Mouse (Mus musculus): ENCODE measurements at regions not wholly inside any gene's neighbourhood (a gene's known extent, or its start where the extent isn't known, plus 50 kb on each side); places are given as distances from the start of the nearest gene placed in this dataset.
A peak's percentile ranks its signal among the peaks of the same experiment; 100 is the strongest.
"Not testable (repeated sequence)": the region's sequence is repeated elsewhere in the genome, so short reads cannot be mapped to it uniquely, and the experiment has no call there.

DNA sequence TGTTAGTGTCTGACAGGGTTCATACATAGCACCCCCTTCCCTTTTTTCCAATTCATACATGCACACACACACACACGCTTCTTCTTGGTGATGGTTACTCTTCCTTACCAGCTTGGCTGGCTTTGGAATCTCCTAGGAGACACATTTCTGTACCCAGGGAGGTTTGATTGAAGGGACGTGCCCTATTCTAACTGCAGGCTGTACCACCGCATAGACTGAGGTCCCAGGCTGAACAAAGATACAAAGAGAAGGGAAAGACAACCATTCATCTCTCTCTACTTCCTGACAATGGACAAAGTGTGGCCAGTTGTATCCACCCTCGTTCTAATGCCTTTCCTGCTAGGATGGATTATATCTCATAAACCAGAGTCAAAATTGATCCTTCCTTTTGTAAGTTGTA is 100.0 kb downstream of the Raet1d start:
- DNase-seq (ENCODE audit: low spot score in 2 of 2) = not testable (repeated sequence)

DNA sequence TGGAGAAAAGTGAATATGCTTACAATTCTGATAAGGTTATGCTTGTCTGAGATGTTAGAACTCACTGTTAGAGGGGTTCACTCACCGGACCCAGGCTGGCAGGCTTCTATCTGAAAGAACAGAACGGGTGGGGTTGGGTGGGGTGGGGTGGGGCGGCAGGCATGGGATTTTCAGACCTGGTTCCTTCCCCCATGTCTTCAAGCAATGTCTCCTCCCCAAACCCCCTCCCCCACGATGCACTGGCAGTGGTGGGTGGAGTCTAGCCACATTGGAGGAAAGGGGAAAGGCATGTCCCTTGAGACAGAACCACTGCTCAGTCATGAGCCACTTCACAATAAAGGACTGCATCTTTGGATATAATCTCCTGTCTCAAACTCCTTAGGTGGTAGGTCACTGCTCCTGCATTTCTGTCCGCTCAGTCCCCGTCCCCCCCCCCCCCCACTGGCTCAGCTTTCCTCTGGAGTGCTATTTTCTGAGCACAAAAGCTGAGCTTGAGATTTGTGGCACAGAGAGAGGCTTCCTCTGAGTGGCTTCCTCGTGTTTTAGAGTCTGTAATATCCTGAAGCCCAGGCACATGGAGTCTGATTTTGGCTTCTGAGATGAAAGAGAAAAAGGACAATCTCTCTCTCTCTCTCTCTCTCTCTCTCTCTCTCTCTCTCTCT is 100.6 kb downstream of the Raet1d start:
- DNase-seq (ENCODE audit: low spot score in 2 of 2) = not testable (repeated sequence)

- DNase-seq (ENCODE audit: low spot score in 2 of 2) = not testable (repeated sequence)
Measured at GRCm38 (mm10) chr10:22461480-22462050, 101.2 kb downstream of the Raet1d start.

DNA sequence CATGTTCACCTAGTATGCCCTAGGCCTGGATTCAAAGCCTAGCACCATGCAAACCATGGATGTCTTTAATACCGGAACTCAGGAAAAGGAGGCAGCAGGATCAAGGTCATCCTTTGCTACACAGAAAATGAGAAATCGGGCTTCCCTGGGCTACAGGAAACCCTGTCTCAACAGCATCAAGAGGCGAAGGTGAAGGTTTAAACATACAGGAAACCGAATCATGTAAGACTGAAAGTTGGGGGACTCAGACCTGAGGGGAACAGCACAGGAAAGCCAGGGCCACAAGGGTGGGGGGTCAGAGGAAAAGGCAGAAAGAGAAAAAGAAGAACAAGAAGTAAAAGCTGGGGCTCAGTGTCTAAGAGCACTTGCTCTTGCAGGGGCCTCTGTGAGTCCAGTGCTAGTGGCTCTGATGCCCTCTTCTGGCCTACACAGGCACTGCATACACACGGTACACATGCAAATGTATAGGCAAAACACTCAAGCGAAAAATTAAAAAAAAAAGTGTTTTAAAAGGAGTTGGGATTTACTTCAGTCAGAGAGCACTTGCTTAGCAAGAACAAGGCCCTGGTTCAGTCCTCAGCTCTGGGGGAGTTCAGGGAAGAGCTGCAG is 111.5 kb downstream of the Raet1d start:
- DNase-seq (ENCODE audit: low spot score in 2 of 2) = not testable (repeated sequence)

GRCm38 (mm10) chr10:22479860-22480259 is 119.5 kb downstream of the Raet1d start:
- DNase-seq (ENCODE audit: low spot score in 2 of 2) = peak; percentile 27 to 52

GRCm38 (mm10) chr10:22487071-22487470 is 126.7 kb downstream of the Raet1d start:
- DNase-seq (ENCODE audit: low spot score in 2 of 2) = not testable (repeated sequence)

DNA sequence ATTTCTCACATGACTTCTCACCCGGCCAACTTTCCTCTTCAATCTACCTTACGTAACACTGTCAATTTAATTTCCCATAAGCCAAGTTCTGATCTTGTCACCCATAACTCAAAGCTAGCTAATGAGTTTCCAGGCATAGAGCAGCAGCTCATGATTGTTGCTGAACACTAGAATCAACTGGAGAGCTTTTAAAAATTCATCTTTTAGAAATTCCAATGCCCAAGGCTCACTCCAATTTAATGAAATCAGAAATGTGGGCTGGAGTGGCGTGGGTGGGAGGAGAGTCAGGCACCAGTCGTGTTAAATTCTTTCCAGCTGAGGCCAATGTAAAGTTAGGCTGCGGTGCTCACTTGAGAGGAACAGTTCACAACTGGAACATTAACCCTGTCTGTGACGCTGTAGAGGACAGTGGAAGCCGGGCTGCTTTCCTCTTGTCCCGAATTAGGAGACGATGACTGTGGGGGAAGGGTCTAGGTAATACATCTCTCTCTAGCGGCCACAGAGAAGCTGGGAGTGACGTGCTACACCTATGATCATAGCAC is 131.5 kb downstream of the Raet1d start:
- DNase-seq (ENCODE audit: low spot score in 2 of 2) = not testable (repeated sequence)

GRCm38 (mm10) chr10:22495975-22496496 is 135.7 kb downstream of the Raet1d start:
- DNase-seq (ENCODE audit: low spot score in 2 of 2) = no peak

All from left cerebral cortex, adult 18-20 months (tissue).